Mouse (Mus musculus) heart, adult 2 months (tissue): ENCODE measurements around the gene Fam161a.

ENCODE experiments used
- EP300 ChIP-seq: fragments of 200-500 bp; IDR thresholded peaks from 2 replicates; pipeline ENCODE4 v1.6.1; 2011; ENCODE audit warnings: low read depth, low read length, control low read depth; ENCODE audit not compliant: insufficient read depth
- POLR2A ChIP-seq: fragments of 200-500 bp; IDR thresholded peaks from 2 replicates; pipeline ENCODE4 v1.6.1; 2011; ENCODE audit warnings: mild to moderate bottlenecking, low read depth, low read length, control low read depth; ENCODE audit not compliant: insufficient read depth

GRCm38 (mm10) chr11:23047663-23048582, 40.6 kb downstream of the Fam161a start:
- TF ChIP-seq POLR2A, result no peak
- no peak for TF ChIP-seq EP300
